Mouse (Mus musculus): Measurements from ENCODE around the gene Gsap. TPM values are rescaled to one million over a fixed set of nuclear protein-coding genes. Genes with fewer than 3 reads are reported as not detected.

Gsap gene
- polyA plus RNA-seq, 1 experiment from 2014 or later: 1.6 TPM

- ATAC-seq (replicated peaks; ENCODE audit: low FRiP score): no peak
- no peaks in the 10 kb centered on the region for H3K9me3 ChIP-seq (ENCODE audit: control insufficient read depth, low read length)
- no peaks in the 10 kb centered on the region for H3K27me3 ChIP-seq (ENCODE audit: control insufficient read depth, insufficient read depth, low read length)
- H3K36me3 ChIP-seq (ENCODE audit: control insufficient read depth, insufficient read depth, low read length): no peaks in the 10 kb centered on the region
- H3K4me3 ChIP-seq (ENCODE audit: low read depth, low read length): no peak overlapping the region
- H3K9ac ChIP-seq (ENCODE audit: low read length): no peak overlapping the region
- H3K4me2 ChIP-seq (ENCODE audit: low read depth, low read length, severe bottlenecking): no peak overlapping the region
- no peak overlapping the region for H3K27ac ChIP-seq (ENCODE audit: low read depth, low read length)
- no peak for DNase-seq (ENCODE audit: low spot score)
- H3K4me1 ChIP-seq (replicated peaks; ENCODE audit: control insufficient read depth, insufficient read depth, low read length): no peaks in the 10 kb centered on the region
- WGBS: 78% methylated on average over 1 of the region's 1 CpGs
Observed at GRCm38 (mm10) chr5:21153672-21154071, 32.4 kb upstream of the Gsap start.

DNA sequence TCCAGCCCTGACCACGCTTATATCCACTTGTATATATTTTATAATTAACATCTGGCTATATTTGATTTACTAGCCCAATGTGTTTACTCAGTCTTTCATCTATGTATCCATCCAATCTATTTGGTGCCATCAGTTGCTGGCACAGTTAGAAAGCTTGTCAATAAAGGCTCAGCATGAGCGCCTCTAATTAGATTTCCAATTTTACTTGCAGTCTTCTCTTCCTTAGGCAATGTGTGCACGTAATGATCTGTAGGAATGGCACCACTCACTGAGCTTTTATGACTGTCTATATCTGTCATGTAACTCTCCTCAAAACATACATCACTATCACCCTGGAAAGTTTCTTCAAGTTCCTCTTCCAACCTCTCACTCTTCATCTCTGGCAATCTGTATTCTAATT lies 29.3 kb upstream of the Gsap start:
- H3K27me3 ChIP-seq (ENCODE audit: control insufficient read depth, insufficient read depth, low read length): no peaks in the 10 kb centered on the region
- DNase-seq (ENCODE audit: low spot score) (no peak), ATAC-seq (replicated peaks; ENCODE audit: low FRiP score) (no peak)
- no peak overlapping the region for H3K4me3 ChIP-seq (ENCODE audit: low read depth, low read length)
- no peak overlapping the region for H3K9ac ChIP-seq (ENCODE audit: low read length)
- H3K4me2 ChIP-seq (ENCODE audit: low read depth, low read length, severe bottlenecking): no peak overlapping the region
- H3K27ac ChIP-seq (ENCODE audit: low read depth, low read length): no peak overlapping the region
- H3K36me3 ChIP-seq (ENCODE audit: control insufficient read depth, insufficient read depth, low read length): no peaks in the 10 kb centered on the region
- no peaks in the 10 kb centered on the region for H3K4me1 ChIP-seq (replicated peaks; ENCODE audit: control insufficient read depth, insufficient read depth, low read length)
- no peaks in the 10 kb centered on the region for H3K9me3 ChIP-seq (ENCODE audit: control insufficient read depth, low read length)
- 87% methylated on average over 3 of the region's 3 CpGs for WGBS

DNA sequence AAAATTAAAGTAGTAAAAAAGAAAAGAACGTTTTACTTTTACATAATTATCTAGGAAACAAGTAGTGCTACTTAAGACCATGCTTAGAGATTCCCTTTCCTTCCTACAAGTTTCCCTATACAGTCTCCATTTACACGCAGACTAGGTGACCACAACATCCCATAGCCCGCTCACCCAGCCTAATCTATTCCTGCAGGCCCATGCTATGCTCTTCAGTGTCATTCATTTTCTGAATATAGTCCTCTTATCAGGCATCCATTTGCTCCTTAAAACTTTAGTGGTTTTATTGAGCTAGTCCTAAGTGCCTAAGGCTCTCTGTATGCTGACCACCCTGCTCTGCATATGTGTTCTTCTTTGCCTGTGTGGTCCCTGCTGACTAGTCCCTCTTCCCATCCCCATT lies 26.5 kb upstream of the Gsap start:
- 76% methylated on average over 3 of the region's 3 CpGs for WGBS
- H3K9me3 ChIP-seq (ENCODE audit: control insufficient read depth, low read length): no peaks in the 10 kb centered on the region

DNA sequence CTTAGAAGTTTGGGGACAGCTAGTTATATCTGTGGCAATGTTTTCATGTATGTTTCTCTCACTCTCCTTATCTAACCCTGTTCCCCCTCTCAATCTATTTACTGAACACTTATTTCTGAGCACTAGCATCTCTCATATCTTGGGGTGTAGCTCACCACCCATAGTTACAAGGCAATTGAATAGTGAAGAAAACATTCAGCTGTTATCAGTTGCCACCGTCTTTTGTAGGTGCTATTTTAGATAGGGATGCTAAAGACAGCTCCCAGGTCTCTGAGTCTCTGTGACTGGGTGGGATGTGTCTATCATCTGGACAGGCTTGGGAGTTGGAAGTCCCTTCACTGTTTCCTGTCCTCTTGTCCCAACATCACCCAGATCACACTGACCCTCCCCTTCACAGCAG lies 25.3 kb upstream of the Gsap start:
- no peaks in the 10 kb centered on the region for H3K36me3 ChIP-seq (ENCODE audit: control insufficient read depth, insufficient read depth, low read length)
- H3K9ac ChIP-seq (ENCODE audit: low read length): no peak overlapping the region
- ATAC-seq (replicated peaks; ENCODE audit: low FRiP score) (no peak), DNase-seq (ENCODE audit: low spot score) (no peak)
- no peaks in the 10 kb centered on the region for H3K4me1 ChIP-seq (replicated peaks; ENCODE audit: control insufficient read depth, insufficient read depth, low read length)
- H3K27me3 ChIP-seq (ENCODE audit: control insufficient read depth, insufficient read depth, low read length): no peaks in the 10 kb centered on the region
- no peaks in the 10 kb centered on the region for H3K9me3 ChIP-seq (ENCODE audit: control insufficient read depth, low read length)
- no peak overlapping the region for H3K4me2 ChIP-seq (ENCODE audit: low read depth, low read length, severe bottlenecking)
- 86% methylated on average over 1 of the region's 1 CpGs for WGBS
- no peak overlapping the region for H3K27ac ChIP-seq (ENCODE audit: low read depth, low read length)
- H3K4me3 ChIP-seq (ENCODE audit: low read depth, low read length): no peak overlapping the region

More for the DNA sequence above, 26.5 kb upstream of the Gsap start:
- Histone ChIP-seq H3K4me3 (ENCODE audit: low read depth, low read length) (no peak overlapping the region), H3K9ac (ENCODE audit: low read length) (no peak overlapping the region), H3K4me2 (ENCODE audit: low read depth, low read length, severe bottlenecking) (no peak overlapping the region), H3K36me3 (ENCODE audit: control insufficient read depth, insufficient read depth, low read length) (no peaks in the 10 kb centered on the region), H3K4me1 (replicated peaks; ENCODE audit: control insufficient read depth, insufficient read depth, low read length) (no peaks in the 10 kb centered on the region), H3K27me3 (ENCODE audit: control insufficient read depth, insufficient read depth, low read length) (no peaks in the 10 kb centered on the region), H3K27ac (ENCODE audit: low read depth, low read length) (no peak overlapping the region)
- no peak for ATAC-seq (replicated peaks; ENCODE audit: low FRiP score)
- DNase-seq (ENCODE audit: low spot score): no peak

DNA sequence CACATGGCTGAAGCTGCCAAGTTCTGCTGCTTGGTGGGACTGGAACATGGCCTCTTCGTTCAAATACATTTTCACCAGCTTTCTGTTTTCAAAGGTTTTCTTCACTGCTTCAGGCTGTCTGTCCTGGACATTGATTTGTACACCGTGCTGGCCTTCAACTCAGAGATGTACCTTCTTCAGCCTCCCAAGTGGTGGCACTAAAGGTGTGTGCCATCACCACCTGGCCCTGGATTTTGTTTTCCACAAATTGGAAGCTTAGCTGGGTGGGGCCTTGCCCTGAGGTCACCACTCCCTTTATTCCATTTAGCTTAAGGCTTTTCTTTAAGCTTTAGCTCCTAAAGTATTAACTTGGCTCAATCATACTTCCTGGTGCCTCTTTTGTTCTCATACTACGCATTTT lies 22.6 kb upstream of the Gsap start:
- Histone ChIP-seq H3K9ac (ENCODE audit: low read length) (no peak overlapping the region), H3K4me3 (ENCODE audit: low read depth, low read length) (no peak overlapping the region), H3K27ac (ENCODE audit: low read depth, low read length) (no peak overlapping the region), H3K4me1 (replicated peaks; ENCODE audit: control insufficient read depth, insufficient read depth, low read length) (no peaks in the 10 kb centered on the region), H3K4me2 (ENCODE audit: low read depth, low read length, severe bottlenecking) (no peak overlapping the region), H3K27me3 (ENCODE audit: control insufficient read depth, insufficient read depth, low read length) (no peaks in the 10 kb centered on the region), H3K9me3 (ENCODE audit: control insufficient read depth, low read length) (no peaks in the 10 kb centered on the region), H3K36me3 (ENCODE audit: control insufficient read depth, insufficient read depth, low read length) (no peaks in the 10 kb centered on the region)
- 83% methylated on average over 3 of the region's 3 CpGs for WGBS
- DNase-seq (ENCODE audit: low spot score): no peak
- no peak for ATAC-seq (replicated peaks; ENCODE audit: low FRiP score)

- Histone ChIP-seq H3K9ac (ENCODE audit: low read length) (no peak overlapping the region), H3K4me2 (ENCODE audit: low read depth, low read length, severe bottlenecking) (no peak overlapping the region), H3K9me3 (ENCODE audit: control insufficient read depth, low read length) (no peaks in the 10 kb centered on the region), H3K4me1 (replicated peaks; ENCODE audit: control insufficient read depth, insufficient read depth, low read length) (no peaks in the 10 kb centered on the region), H3K27ac (ENCODE audit: low read depth, low read length) (no peak overlapping the region), H3K36me3 (ENCODE audit: control insufficient read depth, insufficient read depth, low read length) (no peaks in the 10 kb centered on the region), H3K4me3 (ENCODE audit: low read depth, low read length) (no peak overlapping the region), H3K27me3 (ENCODE audit: control insufficient read depth, insufficient read depth, low read length) (no peaks in the 10 kb centered on the region)
- no peak for ATAC-seq (replicated peaks; ENCODE audit: low FRiP score)
- no peak for DNase-seq (ENCODE audit: low spot score)
- WGBS: 70% methylated on average over 8 of the region's 8 CpGs
Observed at GRCm38 (mm10) chr5:21168689-21169345, 17.2 kb upstream of the Gsap start.

GRCm38 (mm10) chr5:21169346-21169745 lies 16.7 kb upstream of the Gsap start:
- no peak for ATAC-seq (replicated peaks; ENCODE audit: low FRiP score)

DNA sequence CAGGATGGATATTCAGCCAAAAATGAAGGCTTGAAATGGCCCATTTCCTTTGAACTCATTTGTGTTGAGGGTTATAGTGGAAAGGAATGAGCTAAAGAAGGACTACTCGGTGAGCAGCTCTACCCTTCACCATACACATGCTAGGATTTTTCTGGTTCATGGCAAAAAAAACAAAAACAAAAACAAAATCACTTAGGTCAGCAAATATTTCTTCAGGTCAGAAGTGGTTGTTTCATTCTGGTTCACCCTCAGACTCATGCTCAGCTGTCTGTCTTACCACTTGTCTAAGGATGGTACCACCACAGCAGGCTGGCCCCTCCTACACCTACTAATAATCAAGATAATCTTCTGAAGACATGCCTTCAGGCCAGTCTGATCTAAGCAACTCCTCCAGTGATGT lies 16.2 kb upstream of the Gsap start:
- ATAC-seq (replicated peaks; ENCODE audit: low FRiP score) (no peak), DNase-seq (ENCODE audit: low spot score) (no peak)
- no peak overlapping the region for H3K27ac ChIP-seq (ENCODE audit: low read depth, low read length)
- H3K4me3 ChIP-seq (ENCODE audit: low read depth, low read length): no peak overlapping the region
- H3K4me1 ChIP-seq (replicated peaks; ENCODE audit: control insufficient read depth, insufficient read depth, low read length): no peaks in the 10 kb centered on the region
- H3K4me2 ChIP-seq (ENCODE audit: low read depth, low read length, severe bottlenecking): no peak overlapping the region
- H3K27me3 ChIP-seq (ENCODE audit: control insufficient read depth, insufficient read depth, low read length): no peaks in the 10 kb centered on the region
- H3K9ac ChIP-seq (ENCODE audit: low read length): no peak overlapping the region
- no peaks in the 10 kb centered on the region for H3K9me3 ChIP-seq (ENCODE audit: control insufficient read depth, low read length)
- no peaks in the 10 kb centered on the region for H3K36me3 ChIP-seq (ENCODE audit: control insufficient read depth, insufficient read depth, low read length)
- WGBS: 92% methylated on average over 1 of the region's 1 CpGs

More at GRCm38 (mm10) chr5:21169346-21169745, 16.7 kb upstream of the Gsap start:
- no peaks in the 10 kb centered on the region for H3K36me3 ChIP-seq (ENCODE audit: control insufficient read depth, insufficient read depth, low read length)
- no peak overlapping the region for H3K27ac ChIP-seq (ENCODE audit: low read depth, low read length)
- no peak for DNase-seq (ENCODE audit: low spot score)
- H3K4me1 ChIP-seq (replicated peaks; ENCODE audit: control insufficient read depth, insufficient read depth, low read length): no peaks in the 10 kb centered on the region
- no peaks in the 10 kb centered on the region for H3K27me3 ChIP-seq (ENCODE audit: control insufficient read depth, insufficient read depth, low read length)
- no peak overlapping the region for H3K4me3 ChIP-seq (ENCODE audit: low read depth, low read length)
- no peaks in the 10 kb centered on the region for H3K9me3 ChIP-seq (ENCODE audit: control insufficient read depth, low read length)
- H3K4me2 ChIP-seq (ENCODE audit: low read depth, low read length, severe bottlenecking): no peak overlapping the region
- no peak overlapping the region for H3K9ac ChIP-seq (ENCODE audit: low read length)
- WGBS: 54% methylated on average over 3 of the region's 3 CpGs

DNA sequence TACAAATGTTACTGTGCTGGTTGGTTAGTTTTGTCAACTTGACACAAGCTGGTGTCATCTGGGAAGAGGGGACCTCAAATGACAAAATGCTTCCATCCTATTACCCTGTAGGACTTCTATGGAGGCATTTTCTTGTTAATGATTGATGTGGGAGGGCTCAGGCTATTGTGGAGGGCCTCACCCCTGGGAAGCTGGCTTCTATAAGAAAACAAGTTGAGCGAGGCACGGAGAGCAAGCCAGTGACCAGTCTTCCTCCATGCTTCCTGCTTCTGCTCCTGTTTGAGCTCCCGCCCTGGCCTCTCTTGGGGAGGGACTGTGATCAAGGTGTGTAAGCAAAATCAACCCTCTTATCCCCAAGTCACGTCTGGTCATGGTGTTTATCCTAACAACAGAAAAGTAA lies 15.6 kb upstream of the Gsap start:
- H3K9me3 ChIP-seq (ENCODE audit: control insufficient read depth, low read length): no peaks in the 10 kb centered on the region
- ATAC-seq (replicated peaks; ENCODE audit: low FRiP score): no peak
- H3K36me3 ChIP-seq (ENCODE audit: control insufficient read depth, insufficient read depth, low read length): no peaks in the 10 kb centered on the region
- 36% methylated on average over 4 of the region's 4 CpGs for WGBS
- no peak overlapping the region for H3K4me3 ChIP-seq (ENCODE audit: low read depth, low read length)
- H3K9ac ChIP-seq (ENCODE audit: low read length): no peak overlapping the region
- 0 out of 2 replicates have a peak, but pooled peaks cover 1% of the 10 kb centered on the region for H3K4me1 ChIP-seq (replicated peaks; ENCODE audit: control insufficient read depth, insufficient read depth, low read length)
- DNase-seq (ENCODE audit: low spot score): no peak
- no peak overlapping the region for H3K27ac ChIP-seq (ENCODE audit: low read depth, low read length)
- no peak overlapping the region for H3K4me2 ChIP-seq (ENCODE audit: low read depth, low read length, severe bottlenecking)
- H3K27me3 ChIP-seq (ENCODE audit: control insufficient read depth, insufficient read depth, low read length): no peaks in the 10 kb centered on the region
